Mouse (Mus musculus) heart, embryonic 11.5 days (tissue): ENCODE data around the gene Tas1r1. TPM values are rescaled to one million over a fixed set of nuclear protein-coding genes. Genes with fewer than 3 reads are reported as not detected.

ENCODE experiments used
- ATAC-seq: fragments of 200-750 bp; cut with Nextera tagmentation; replicated peaks from 2 replicates; pipeline ENCODE4 v1.8.0; 2017; ENCODE audit warnings: moderate library complexity; ENCODE audit not compliant: insufficient number of reproducible peaks, low FRiP score, low TSS enrichment
- H3K27ac ChIP-seq: fragments of 300-500 bp; sonication (generic); 2 replicates; pipeline ENCODE4 v1.5.1; 2014; ENCODE audit warnings: mild to moderate bottlenecking, low read depth, low read length
- H3K27me3 ChIP-seq: fragments of 300-500 bp; sonication (generic); 2 replicates; pipeline ENCODE4 v1.6.1; 2014; ENCODE audit warnings: mild to moderate bottlenecking, low read length, mixed read lengths; ENCODE audit not compliant: control insufficient read depth, insufficient read depth
- H3K36me3 ChIP-seq: fragments of 300-500 bp; sonication (generic); 2 replicates; pipeline ENCODE4 v1.6.1; 2014; ENCODE audit warnings: mild to moderate bottlenecking, low read length, moderate library complexity, mixed read lengths; ENCODE audit not compliant: control insufficient read depth, insufficient read depth
- H3K4me1 ChIP-seq: fragments of 300-500 bp; sonication (generic); 2 replicates; pipeline ENCODE4 v1.6.1; 2014; ENCODE audit warnings: low read length; ENCODE audit not compliant: control insufficient read depth, insufficient read depth
- H3K4me2 ChIP-seq: fragments of 300-500 bp; sonication (generic); 2 replicates; pipeline ENCODE4 v1.6.1; 2014; ENCODE audit warnings: mild to moderate bottlenecking, moderate library complexity
- H3K4me3 ChIP-seq: fragments of 300-500 bp; sonication (generic); 2 replicates; pipeline ENCODE4 v1.5.1; 2014; ENCODE audit warnings: low read depth, low read length
- H3K9ac ChIP-seq: fragments of 300-500 bp; sonication (generic); 2 replicates; pipeline ENCODE4 v1.6.1; 2014; ENCODE audit warnings: mild to moderate bottlenecking, low read depth, low read length, moderate library complexity
- H3K9me3 ChIP-seq: fragments of 300-500 bp; sonication (generic); replicated peaks from 2 replicates; pipeline ENCODE4 v1.6.1; 2016; ENCODE audit warnings: low read length; ENCODE audit not compliant: control insufficient read depth
- WGBS: fragments of 180-500 bp; shearing (Covaris S2); extraction: QIAGEN DNeasy Blood & Tissue Kit; methylation state at CpG from one replicate; pipeline ENCODE4 v1.1.7; 2014; ENCODE audit not compliant: insufficient replicate concordance; 5-methylcytosine and 5-hydroxymethylcytosine counted together
- polyA plus RNA-seq: library from polyadenylated mRNA; unstranded; fragments of >200 nt; fragmentation: Nextera tagmentation; extraction: Ambion mirVana; gene quantifications from 2 replicates; pipeline ENCODE4 v1.2.1, GENCODE M21; 2014

Tas1r1 gene
- polyA plus RNA-seq, 1 experiment from 2014 or later: 0.16 TPM

DNA sequence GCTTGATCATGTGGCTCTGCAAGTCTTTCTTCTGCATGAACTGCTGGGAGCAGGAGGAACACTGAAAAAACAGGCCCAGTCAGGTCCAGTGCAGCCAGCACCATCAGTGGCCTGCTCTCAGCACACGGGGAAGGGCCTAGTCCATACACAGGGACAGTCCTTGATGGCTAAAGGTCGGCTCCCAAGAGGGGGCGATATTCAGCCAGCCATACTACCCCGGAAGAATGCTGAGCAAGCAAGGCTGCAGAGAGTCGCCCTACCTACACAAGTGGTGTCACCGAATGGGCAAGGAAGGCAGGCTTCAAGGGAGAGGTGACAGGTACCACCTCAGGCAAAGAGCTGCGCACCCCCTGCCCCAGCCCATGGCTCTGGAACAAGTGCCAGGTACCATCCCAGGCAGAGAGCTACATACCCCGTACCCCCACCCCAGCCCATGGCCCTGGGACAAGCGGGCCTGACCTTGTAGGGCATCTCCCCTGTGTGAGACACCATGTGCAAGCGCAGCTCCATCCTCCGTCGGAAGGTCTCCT, 16.7 kb downstream of the Tas1r1 start:
- H3K9me3 ChIP-seq: no peaks in the 10 kb centered on the region
- no peak overlapping the region for H3K4me2 ChIP-seq
- peaks cover 25% of the 10 kb centered on the region for H3K36me3 ChIP-seq
- no peak for ATAC-seq
- H3K27me3 ChIP-seq: no peaks in the 10 kb centered on the region
- H3K4me1 ChIP-seq: peaks cover 23% of the 10 kb centered on the region
- H3K27ac ChIP-seq: no peak overlapping the region
- WGBS: 71% methylated on average over 12 of the region's 12 CpGs
- H3K4me3 ChIP-seq: no peak overlapping the region
- H3K9ac ChIP-seq: no peak overlapping the region

DNA sequence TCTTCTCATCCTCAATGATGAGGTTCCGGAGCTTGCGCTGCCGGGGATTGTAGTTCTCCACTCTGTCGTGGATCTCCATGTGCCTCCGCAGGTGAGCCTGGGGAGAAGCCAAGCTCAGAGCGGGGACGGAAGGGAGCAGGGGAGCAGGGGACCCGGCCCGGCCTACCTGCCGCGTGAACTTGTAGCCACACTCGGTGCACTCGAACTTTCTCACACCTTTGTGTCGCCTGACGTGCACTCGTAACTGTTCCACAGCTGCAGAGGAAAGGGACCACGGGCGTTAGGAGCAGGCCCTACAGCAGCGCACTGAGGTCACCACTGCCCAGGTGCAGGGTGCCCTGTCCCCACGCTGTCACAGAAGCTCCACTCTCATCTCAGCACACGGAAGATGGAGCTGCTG, 18.3 kb downstream of the Tas1r1 start:
- no peak overlapping the region for H3K9ac ChIP-seq
- no peak overlapping the region for H3K27ac ChIP-seq
- 91% methylated on average over 21 of the region's 21 CpGs for WGBS
- peaks cover 6% of the 10 kb centered on the region; the same call in 1 of the 2 replicates for H3K4me1 ChIP-seq
- no peak overlapping the region for H3K4me2 ChIP-seq
- no peaks in the 10 kb centered on the region for H3K27me3 ChIP-seq
- no peaks in the 10 kb centered on the region for H3K9me3 ChIP-seq
- no peak for ATAC-seq
- H3K36me3 ChIP-seq: peaks cover 35% of the 10 kb centered on the region
- H3K4me3 ChIP-seq: no peak overlapping the region

DNA sequence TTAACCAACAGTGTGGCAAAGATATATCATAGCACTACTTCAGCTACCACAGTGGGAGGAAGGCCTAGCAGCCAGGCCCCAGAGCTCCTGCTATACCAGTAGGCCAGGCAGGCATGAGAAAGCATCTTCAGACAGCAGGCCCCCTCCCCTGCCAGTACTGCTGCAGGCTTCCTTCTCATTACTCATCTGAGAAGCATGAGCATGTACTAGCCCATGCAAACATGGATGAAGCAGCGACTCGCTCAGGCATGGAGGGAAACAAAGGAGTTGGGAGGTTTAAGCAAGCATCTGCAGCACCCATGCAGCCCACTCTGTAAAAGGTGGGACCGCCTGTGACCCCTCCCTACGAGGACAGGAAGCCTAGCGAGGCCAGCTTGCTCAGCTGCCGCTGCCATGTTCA, 19.3 kb downstream of the Tas1r1 start:
- H3K36me3 ChIP-seq: peaks cover 42% of the 10 kb centered on the region

DNA sequence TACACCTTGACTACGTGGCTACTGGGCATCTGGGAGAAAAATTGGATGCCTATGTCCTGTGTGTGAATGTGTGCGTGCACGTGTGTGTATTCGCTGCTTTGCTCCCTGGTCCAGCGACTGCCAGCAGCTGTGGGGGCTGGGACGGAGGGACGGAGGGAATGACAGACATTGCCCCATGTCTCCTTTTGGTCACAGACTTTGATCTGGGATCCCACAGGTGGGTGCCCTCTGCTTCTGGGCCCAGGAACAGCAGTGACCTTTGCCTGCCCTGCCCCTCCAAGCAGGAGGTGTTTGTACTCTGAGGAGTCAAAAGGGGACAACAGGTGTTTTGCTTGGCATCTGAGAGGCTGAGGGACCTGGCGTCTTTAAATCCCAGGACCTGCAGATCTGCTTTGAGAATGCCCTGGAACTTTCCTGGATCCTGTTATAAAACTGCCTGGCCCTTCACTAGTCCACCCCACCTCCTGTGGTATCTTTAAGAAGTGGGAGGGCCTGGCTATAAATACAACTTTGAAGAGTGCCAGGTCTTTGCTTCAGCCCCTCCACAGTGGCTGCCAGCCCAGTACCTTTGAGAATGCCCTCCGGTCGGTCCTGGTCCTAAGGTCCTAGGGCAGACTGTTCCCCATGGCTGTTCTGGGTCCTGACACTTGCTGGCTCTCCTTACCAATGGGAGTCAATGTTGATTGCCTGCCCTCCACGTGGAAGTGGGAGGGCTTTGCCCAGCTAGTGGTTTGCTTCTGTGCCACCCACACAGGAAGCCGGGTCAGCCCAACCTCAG, 25.1 kb downstream of the Tas1r1 start:
- peaks cover 26% of the 10 kb centered on the region for H3K36me3 ChIP-seq
- 0 out of 2 replicates have a peak overlapping the region, but pooled peaks have one; percentile 3 for H3K9ac ChIP-seq
- H3K9me3 ChIP-seq: no peaks in the 10 kb centered on the region
- no peak overlapping the region for H3K4me3 ChIP-seq
- WGBS: 72% methylated on average over 12 of the region's 12 CpGs
- ATAC-seq: no peak
- no peaks in the 10 kb centered on the region for H3K27me3 ChIP-seq
- H3K4me1 ChIP-seq: peaks cover 36% of the 10 kb centered on the region
- peak overlapping the region; percentile 36 for H3K4me2 ChIP-seq
- peak overlapping the region; percentile 10; the same call in 1 of the 2 replicates for H3K27ac ChIP-seq

More for the DNA sequence above, 19.3 kb downstream of the Tas1r1 start:
- Histone ChIP-seq H3K4me1 (no peaks in the 10 kb centered on the region; the same call in 1 of the 2 replicates), H3K4me3 (no peak overlapping the region), H3K27me3 (no peaks in the 10 kb centered on the region), H3K27ac (no peak overlapping the region), H3K9ac (no peak overlapping the region), H3K4me2 (no peak overlapping the region), H3K9me3 (no peaks in the 10 kb centered on the region)
- ATAC-seq: no peak
- 81% methylated on average over 6 of the region's 6 CpGs for WGBS

DNA sequence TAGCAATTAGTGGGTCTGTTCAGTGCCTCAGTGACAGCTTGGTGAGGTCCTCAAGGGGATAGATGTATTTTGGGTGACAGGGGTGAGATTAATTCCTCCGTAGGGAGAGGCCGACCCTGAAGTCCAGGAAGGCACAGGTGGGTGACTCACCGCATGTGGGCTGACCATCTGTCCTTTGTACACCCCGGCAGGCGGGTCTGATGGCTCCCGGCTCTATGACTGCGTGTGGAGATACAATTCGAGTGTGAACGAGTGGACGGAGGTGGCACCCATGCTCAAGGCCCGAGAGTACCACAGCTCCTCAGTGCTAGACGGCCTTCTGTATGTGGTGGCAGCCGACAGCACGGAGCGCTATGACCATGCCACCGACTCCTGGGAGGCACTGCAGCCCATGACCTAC, 26.3 kb downstream of the Tas1r1 start:
- Histone ChIP-seq H3K4me1 (peaks cover 46% of the 10 kb centered on the region), H3K9ac (peak overlapping the region; percentile 28; the same call in 1 of the 2 replicates), H3K9me3 (no peaks in the 10 kb centered on the region), H3K27ac (no peak overlapping the region), H3K27me3 (no peaks in the 10 kb centered on the region), H3K36me3 (peaks cover 23% of the 10 kb centered on the region), H3K4me3 (peak overlapping the region; percentile 91), H3K4me2 (peak overlapping the region; percentile 99)
- 85% methylated on average over 16 of the region's 16 CpGs for WGBS
- ATAC-seq: no peak

DNA sequence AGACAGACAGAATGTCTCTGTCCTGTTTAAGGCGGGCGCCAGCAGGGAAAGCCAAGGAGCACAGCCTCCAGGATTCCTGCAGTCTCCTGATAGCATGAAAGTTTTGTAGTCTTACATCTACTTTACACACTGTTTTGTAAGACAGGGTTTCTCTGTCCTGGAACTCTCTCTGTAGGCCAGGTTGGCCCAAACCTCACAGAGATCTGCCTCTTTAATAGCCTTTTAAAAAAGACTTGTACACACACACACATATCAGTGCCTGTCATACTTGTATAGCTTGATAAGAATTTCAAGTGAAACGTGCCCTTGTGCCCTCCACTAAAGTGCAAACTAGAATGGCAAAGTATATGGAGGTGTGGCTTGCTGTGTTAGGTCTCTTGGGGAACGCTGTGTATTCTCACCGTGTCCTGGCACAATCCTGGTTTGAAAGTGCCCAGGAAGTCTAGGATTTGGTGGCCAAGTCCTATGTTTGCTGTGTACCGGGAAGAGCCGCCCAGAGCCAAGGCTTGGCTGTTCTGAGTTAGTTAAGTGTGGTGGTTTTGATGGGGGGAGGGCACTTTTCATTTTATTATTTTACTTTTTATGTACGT, 27.1 kb downstream of the Tas1r1 start:
- Histone ChIP-seq H3K9ac (peak overlapping the region; percentile 94), H3K4me2 (peak overlapping the region; percentile 99), H3K27me3 (no peaks in the 10 kb centered on the region), H3K4me3 (peak overlapping the region; percentile 91), H3K27ac (peak overlapping the region; percentile 96), H3K9me3 (no peaks in the 10 kb centered on the region), H3K36me3 (peaks cover 23% of the 10 kb centered on the region), H3K4me1 (peaks cover 49% of the 10 kb centered on the region)
- ATAC-seq: no peak
- 53% methylated on average over 8 of the region's 8 CpGs for WGBS

DNA sequence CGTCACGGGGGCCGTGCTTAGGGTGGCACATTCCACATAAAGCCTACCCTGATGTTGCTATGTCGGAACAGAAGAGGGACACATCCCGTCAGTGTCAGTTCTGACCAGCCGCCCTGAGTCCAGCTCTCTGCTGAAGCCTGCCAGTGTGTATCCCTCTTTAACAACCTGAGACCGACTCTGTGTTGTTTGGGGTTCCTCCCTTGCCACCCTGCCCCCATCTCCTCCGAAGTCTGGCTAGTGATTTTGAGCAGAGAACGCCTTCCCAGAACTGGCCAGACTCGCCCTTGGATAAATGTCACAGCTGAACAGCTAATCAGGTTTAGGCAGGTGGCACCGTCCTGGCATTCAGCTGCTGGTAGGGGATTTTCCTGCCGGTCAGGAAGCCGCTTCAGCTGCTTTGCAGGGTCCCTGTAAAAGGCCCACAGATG, 27.6 kb downstream of the Tas1r1 start:
- Histone ChIP-seq H3K4me1 (peaks cover 49% of the 10 kb centered on the region), H3K27ac (peak overlapping the region; percentile 96), H3K4me3 (peak overlapping the region; percentile 91), H3K9me3 (no peaks in the 10 kb centered on the region), H3K4me2 (peak overlapping the region; percentile 99), H3K36me3 (peaks cover 19% of the 10 kb centered on the region), H3K9ac (peak overlapping the region; percentile 94), H3K27me3 (no peaks in the 10 kb centered on the region)
- 8% methylated on average over 13 of the region's 13 CpGs for WGBS
- ATAC-seq: no peak; the same call in 1 of the 2 replicates

DNA sequence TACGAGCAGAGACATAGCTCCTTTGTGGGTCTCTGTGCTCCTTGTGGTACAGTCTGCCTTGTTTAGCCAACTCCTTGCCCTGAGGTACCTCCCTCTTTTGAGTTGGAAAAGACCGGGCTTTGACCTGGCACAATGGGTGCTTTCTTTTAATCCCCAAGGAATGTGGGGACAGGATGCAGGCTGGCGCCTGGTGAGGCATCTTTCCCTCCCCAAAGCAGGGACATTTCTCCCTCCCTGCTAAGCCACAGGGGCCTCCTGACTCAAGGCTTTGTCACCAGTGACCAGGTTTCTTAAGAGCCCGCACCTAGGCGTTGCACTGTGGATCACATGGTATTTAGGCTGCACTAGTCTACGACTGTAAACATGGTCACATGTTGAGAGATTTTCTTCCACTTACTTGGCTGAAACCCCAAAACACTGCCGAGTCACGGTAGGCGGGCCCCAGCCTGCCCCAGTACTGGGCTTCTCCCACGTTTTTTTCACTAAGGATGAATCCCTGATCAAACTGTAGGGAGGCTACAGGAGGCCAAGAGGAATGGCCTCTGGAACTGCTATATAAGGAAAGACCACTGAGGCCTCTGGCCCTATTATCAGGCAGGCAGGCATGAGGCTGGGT, 28.2 kb downstream of the Tas1r1 start:
- H3K27ac ChIP-seq: peak overlapping the region; percentile 96
- H3K9ac ChIP-seq: peak overlapping the region; percentile 94
- H3K4me2 ChIP-seq: peak overlapping the region; percentile 99
- no peaks in the 10 kb centered on the region for H3K9me3 ChIP-seq
- peak overlapping the region; percentile 91 for H3K4me3 ChIP-seq
- H3K36me3 ChIP-seq: peaks cover 14% of the 10 kb centered on the region
- ATAC-seq: peak; percentile 37
- H3K27me3 ChIP-seq: no peaks in the 10 kb centered on the region
- peaks cover 49% of the 10 kb centered on the region for H3K4me1 ChIP-seq
- WGBS: 0% methylated on average over 10 of the region's 10 CpGs
